Mouse (Mus musculus) embryonic facial prominence, embryonic 12.5 days (tissue): ENCODE measurements around the gene Celf1. TPM values are rescaled to one million over a fixed set of nuclear protein-coding genes. Genes with fewer than 3 reads are reported as not detected.

ENCODE experiments used
- ATAC-seq: fragments of 200-750 bp; cut with Nextera tagmentation; 2 replicates; pipeline ENCODE4 v1.8.0; 2017; ENCODE audit not compliant: insufficient number of reproducible peaks, insufficient read depth, low FRiP score, low TSS enrichment
- H3K27ac ChIP-seq: fragments of 300-500 bp; sonication (generic); 2 replicates; pipeline ENCODE4 v1.5.1; 2016; ENCODE audit warnings: mild to moderate bottlenecking
- H3K27me3 ChIP-seq: fragments of 300-500 bp; sonication (generic); 2 replicates; pipeline ENCODE4 v1.6.1; 2016; ENCODE audit warnings: mild to moderate bottlenecking, moderate library complexity
- H3K36me3 ChIP-seq: fragments of 300-500 bp; sonication (generic); 2 replicates; pipeline ENCODE4 v1.6.1; 2016; ENCODE audit warnings: mild to moderate bottlenecking
- H3K4me1 ChIP-seq: fragments of 300-500 bp; sonication (generic); 2 replicates; pipeline ENCODE4 v1.6.1; 2016
- H3K4me2 ChIP-seq: fragments of 300-500 bp; sonication (generic); replicated peaks from 2 replicates; pipeline ENCODE4 v1.6.1; 2016; ENCODE audit warnings: mild to moderate bottlenecking, moderate library complexity
- H3K4me3 ChIP-seq: fragments of 300-500 bp; sonication (generic); 2 replicates; pipeline ENCODE4 v1.5.1; 2016; ENCODE audit warnings: mild to moderate bottlenecking
- H3K9ac ChIP-seq: fragments of 300-500 bp; sonication (generic); 2 replicates; pipeline ENCODE4 v1.6.1; 2016; ENCODE audit warnings: mild to moderate bottlenecking, moderate library complexity
- H3K9me3 ChIP-seq: fragments of 300-500 bp; sonication (generic); 2 replicates; pipeline ENCODE4 v1.6.1; 2016; ENCODE audit warnings: mild to moderate bottlenecking, moderate library complexity
- WGBS: fragments of 180-500 bp; shearing (Covaris S2); methylation state at CpG from one replicate; pipeline ENCODE4 v1.1.7; 2016; 5-methylcytosine and 5-hydroxymethylcytosine counted together
- polyA plus RNA-seq: library from polyadenylated mRNA; unstranded; fragments of >200 nt; fragmentation: Nextera tagmentation; extraction: Ambion mirVana; gene quantifications from 2 replicates; pipeline ENCODE4 v1.2.1, GENCODE M21; 2016

The Celf1 gene
- polyA plus RNA-seq, 1 experiment from 2014 or later = 116 TPM

GRCm38 (mm10) chr2:91068162-91068871 lies 128.1 kb downstream of the Celf1 start:
- Histone ChIP-seq H3K36me3 (peaks cover 34% of the 10 kb centered on the region), H3K4me3 (peak overlapping the region; percentile 62; the same call in 1 of the 2 replicates), H3K4me1 (peaks cover 15% of the 10 kb centered on the region), H3K9me3 (no peaks in the 10 kb centered on the region), H3K4me2 (peak overlapping the region; percentile 94), H3K27me3 (no peaks in the 10 kb centered on the region), H3K27ac (no peak overlapping the region), H3K9ac (peak overlapping the region; percentile 66)
- no peak for ATAC-seq
- WGBS = 55% methylated on average over 13 of the region's 13 CpGs

- no peak overlapping the region for H3K27ac ChIP-seq
- peaks cover 29% of the 10 kb centered on the region for H3K36me3 ChIP-seq
- H3K4me2 ChIP-seq = peak overlapping the region; percentile 94
- H3K9ac ChIP-seq = peak overlapping the region; percentile 66
- H3K27me3 ChIP-seq = no peaks in the 10 kb centered on the region
- H3K4me3 ChIP-seq = peak overlapping the region; percentile 62
- H3K9me3 ChIP-seq = no peaks in the 10 kb centered on the region
- WGBS = 46% methylated on average over 6 of the region's 6 CpGs
- H3K4me1 ChIP-seq = peaks cover 15% of the 10 kb centered on the region
- no peak for ATAC-seq
Observed at GRCm38 (mm10) chr2:91068872-91069165, 128.6 kb downstream of the Celf1 start.

Other genes with a start within 250 kb of the Celf1 start
- gene Fnbp4, start 195.0 kb upstream of the Celf1 start, polyA plus RNA-seq = 158 TPM in 2 replicates
- 0.98 and 1.1 TPM in 2 replicates for gene Agbl2, start 157.7 kb upstream of the Celf1 start, polyA plus RNA-seq
- 191 and 198 TPM in 2 replicates for gene Mtch2, start 93.2 kb upstream of the Celf1 start, polyA plus RNA-seq
- 21.8 and 25.9 TPM in 2 replicates for gene C1qtnf4, start 54.5 kb upstream of the Celf1 start, polyA plus RNA-seq
- 51.1 and 53.7 TPM in 2 replicates for gene Kbtbd4, start 35.6 kb upstream of the Celf1 start, polyA plus RNA-seq
- 208 and 212 TPM in 2 replicates for gene Ndufs3, start 35.6 kb upstream of the Celf1 start, polyA plus RNA-seq
- gene Rapsn, start 95.2 kb downstream of the Celf1 start, polyA plus RNA-seq = 6.6 and 8.3 TPM in 2 replicates
- gene Psmc3, start 113.6 kb downstream of the Celf1 start, polyA plus RNA-seq = 307 and 326 TPM in 2 replicates
- 41.9 and 44.9 TPM in 2 replicates for gene Slc39a13, start 130.0 kb downstream of the Celf1 start, polyA plus RNA-seq
- 4.0 and 4.9 TPM in 2 replicates for gene Spi1, start 142.0 kb downstream of the Celf1 start, polyA plus RNA-seq
- gene Mybpc3, start 177.8 kb downstream of the Celf1 start, polyA plus RNA-seq = 0.09 and 0.31 TPM in 2 replicates
- 17.5 and 18.1 TPM in 2 replicates for gene Madd, start 243.5 kb downstream of the Celf1 start, polyA plus RNA-seq